ENCODE assay signal across 19 mouse cellular contexts in genomic region chr2:66069454-66069853, GRCm38 (mm10). TPM values are rescaled to one million over a fixed set of nuclear protein-coding genes. Genes with fewer than 3 reads are reported as not detected.
DNase-seq lines count a peak whose midpoint lies in the region; ATAC-seq lines count a peak whose summit lies in the region.
"Had no signal": no experiment of that assay in that cellular context is flagged by ENCODE, and none has a peak within 500 bp of the region (broad histone marks: within the 10 kb centered on the region; RNA-seq: fewer than 3 reads in every experiment).

No protein-coding gene starts in this region.

- H3K4me1 ChIP-seq in forebrain, embryonic 16.5 days (replicated peaks; ENCODE audit: control insufficient read depth, insufficient read depth, low read length): no peaks in the 10 kb centered on the region
- H3K4me1 ChIP-seq in forebrain, embryonic 15.5 days: peaks cover 5% of the 10 kb centered on the region; the same call in 1 of the 2 replicates
- H3K4me1 ChIP-seq in lung, embryonic 16.5 days (replicated peaks; ENCODE audit: control insufficient read depth, insufficient read depth, low read length): no peaks in the 10 kb centered on the region
- no peaks in the 10 kb centered on the region for H3K4me1 ChIP-seq in liver, embryonic 12.5 days
- H3K4me1 ChIP-seq: embryonic facial prominence, embryonic 12.5 days; heart, embryonic 12.5 days; hindbrain, embryonic 15.5 days had no signal

- ATAC-seq in forebrain, embryonic 16.5 days: 0 out of 2 replicates have a peak, but pooled peaks have one; percentile 33
- no peak for ATAC-seq in forebrain, embryonic 15.5 days (replicated peaks)
- 0 out of 2 replicates have a peak, but pooled peaks have one; percentile 28 for ATAC-seq in lung, embryonic 16.5 days (ENCODE audit: low read depth)
- no peak for ATAC-seq in liver, embryonic 12.5 days
- ATAC-seq: intestine, embryonic 16.5 days had no signal

- no peaks in the 10 kb centered on the region for H3K27me3 ChIP-seq in forebrain, embryonic 16.5 days (replicated peaks; ENCODE audit: control insufficient read depth, insufficient read depth, low read length)
- H3K27me3 ChIP-seq in forebrain, embryonic 15.5 days: no peaks in the 10 kb centered on the region
- no peaks in the 10 kb centered on the region for H3K27me3 ChIP-seq in lung, embryonic 16.5 days (ENCODE audit: control insufficient read depth, insufficient read depth, low read depth, low read length)
- H3K27me3 ChIP-seq in liver, embryonic 12.5 days (replicated peaks): no peaks in the 10 kb centered on the region
- H3K27me3 ChIP-seq: heart, embryonic 12.5 days; hindbrain, embryonic 15.5 days had no signal

- H3K9me3 ChIP-seq in forebrain, embryonic 16.5 days (ENCODE audit: control insufficient read depth, low read length): no peaks in the 10 kb centered on the region
- no peaks in the 10 kb centered on the region for H3K9me3 ChIP-seq in forebrain, embryonic 15.5 days
- H3K9me3 ChIP-seq in lung, embryonic 16.5 days (ENCODE audit: control insufficient read depth, low read length): no peaks in the 10 kb centered on the region
- H3K9me3 ChIP-seq in liver, embryonic 12.5 days (replicated peaks): no peaks in the 10 kb centered on the region
- H3K9me3 ChIP-seq: embryonic facial prominence, embryonic 12.5 days; heart, embryonic 12.5 days; hindbrain, embryonic 10.5 days; hindbrain, embryonic 15.5 days had no signal

- H3K27ac ChIP-seq in forebrain, embryonic 16.5 days (ENCODE audit: low read length): no peak overlapping the region
- H3K27ac ChIP-seq in forebrain, embryonic 15.5 days (replicated peaks): no peak overlapping the region
- no peak overlapping the region for H3K27ac ChIP-seq in lung, embryonic 16.5 days (ENCODE audit: low read length)
- H3K27ac ChIP-seq in liver, embryonic 12.5 days: no peak overlapping the region
- H3K27ac ChIP-seq: embryonic facial prominence, embryonic 12.5 days; gastrocnemius, adult 2 months; hindbrain, embryonic 10.5 days; hindbrain, embryonic 15.5 days had no signal

- DNase-seq in lung, adult 18-20 months: no peak
- DNase-seq in embryo, embryonic 11 days: peak; percentile 13
- no peak for DNase-seq in kidney, postnatal 25 days
- DNase-seq: adrenal gland, adult 2 months; adrenal gland, postnatal 25 days; cerebellum, adult 11 months; cerebellum, adult 8-10 months; cerebellum, postnatal 14 days; gastrocnemius, adult 2 months; gastrocnemius, postnatal 25 days had no signal

- no peak overlapping the region for H3K4me2 ChIP-seq in forebrain, embryonic 16.5 days (ENCODE audit: low read length)
- no peak overlapping the region for H3K4me2 ChIP-seq in forebrain, embryonic 15.5 days (replicated peaks)
- no peak overlapping the region for H3K4me2 ChIP-seq in lung, embryonic 16.5 days (ENCODE audit: low read depth, low read length)
- no peak overlapping the region for H3K4me2 ChIP-seq in liver, embryonic 12.5 days
- H3K4me2 ChIP-seq: embryonic facial prominence, embryonic 12.5 days; heart, embryonic 12.5 days; hindbrain, embryonic 15.5 days had no signal

- H3K36me3 ChIP-seq in forebrain, embryonic 16.5 days (ENCODE audit: control insufficient read depth, insufficient read depth): no peaks in the 10 kb centered on the region
- no peaks in the 10 kb centered on the region for H3K36me3 ChIP-seq in forebrain, embryonic 15.5 days
- H3K36me3 ChIP-seq in lung, embryonic 16.5 days (ENCODE audit: control insufficient read depth, insufficient read depth, low read length): no peaks in the 10 kb centered on the region
- H3K36me3 ChIP-seq in liver, embryonic 12.5 days: no peaks in the 10 kb centered on the region
- H3K36me3 ChIP-seq: embryonic facial prominence, embryonic 12.5 days; heart, embryonic 12.5 days; hindbrain, embryonic 10.5 days; hindbrain, embryonic 15.5 days had no signal

- no peak overlapping the region for H3K9ac ChIP-seq in forebrain, embryonic 16.5 days (replicated peaks; ENCODE audit: low read depth, low read length)
- H3K9ac ChIP-seq in forebrain, embryonic 15.5 days (replicated peaks): no peak overlapping the region
- H3K9ac ChIP-seq in lung, embryonic 16.5 days (ENCODE audit: low read length): no peak overlapping the region
- no peak overlapping the region for H3K9ac ChIP-seq in liver, embryonic 12.5 days
- H3K9ac ChIP-seq: embryonic facial prominence, embryonic 12.5 days; heart, embryonic 12.5 days; hindbrain, embryonic 15.5 days had no signal

- no peak overlapping the region for H3K4me3 ChIP-seq in forebrain, embryonic 16.5 days (replicated peaks; ENCODE audit: low read length)
- H3K4me3 ChIP-seq in forebrain, embryonic 15.5 days: no peak overlapping the region
- no peak overlapping the region for H3K4me3 ChIP-seq in lung, embryonic 16.5 days (ENCODE audit: low read length)
- H3K4me3 ChIP-seq in liver, embryonic 12.5 days: no peak overlapping the region
- H3K4me3 ChIP-seq: embryonic facial prominence, embryonic 12.5 days; gastrocnemius, adult 2 months; heart, embryonic 12.5 days; hindbrain, embryonic 10.5 days; hindbrain, embryonic 15.5 days had no signal

- 16% methylated on average over 6 of the region's 6 CpGs for WGBS in forebrain, embryonic 16.5 days
- WGBS in forebrain, embryonic 15.5 days: 19% methylated on average over 6 of the region's 6 CpGs
- WGBS in lung, embryonic 16.5 days: 43% methylated on average over 6 of the region's 6 CpGs
- 35% methylated on average over 6 of the region's 6 CpGs for WGBS in liver, embryonic 12.5 days (ENCODE audit: insufficient replicate concordance)

RNA-seq across cellular contexts. Expression of gene Galnt3, which starts 55.3 kb away (rescaled TPM):
- polyA plus RNA-seq in forebrain, embryonic 16.5 days (2015; fragmentation: Nextera tagmentation; extraction: Ambion mirVana): 0.24 and 0.60 TPM in 2 replicates
- 0.69 and 1.1 TPM in 2 replicates for polyA plus RNA-seq in forebrain, embryonic 15.5 days (2015; fragmentation: Nextera tagmentation; extraction: Ambion mirVana)
- polyA plus RNA-seq in lung, embryonic 16.5 days (2015; fragmentation: Nextera tagmentation; extraction: Ambion mirVana): 14.3 and 15.7 TPM in 2 replicates
- polyA plus RNA-seq in liver, embryonic 12.5 days (2016; fragmentation: Nextera tagmentation; extraction: Ambion mirVana): 0.38 and 0.39 TPM in 2 replicates

Comparison
In these comparisons a context has a peak if more than half of its experiments do, and no peak if none do; other contexts are left out.
1. ATAC-seq: peak in forebrain, embryonic 16.5 days (single experiment) and lung, embryonic 16.5 days (single experiment); none in forebrain, embryonic 15.5 days (single experiment) and liver, embryonic 12.5 days (single experiment).